Comparison of ENCODE assay signal across 14 mouse cellular contexts in the genomic region with DNA sequence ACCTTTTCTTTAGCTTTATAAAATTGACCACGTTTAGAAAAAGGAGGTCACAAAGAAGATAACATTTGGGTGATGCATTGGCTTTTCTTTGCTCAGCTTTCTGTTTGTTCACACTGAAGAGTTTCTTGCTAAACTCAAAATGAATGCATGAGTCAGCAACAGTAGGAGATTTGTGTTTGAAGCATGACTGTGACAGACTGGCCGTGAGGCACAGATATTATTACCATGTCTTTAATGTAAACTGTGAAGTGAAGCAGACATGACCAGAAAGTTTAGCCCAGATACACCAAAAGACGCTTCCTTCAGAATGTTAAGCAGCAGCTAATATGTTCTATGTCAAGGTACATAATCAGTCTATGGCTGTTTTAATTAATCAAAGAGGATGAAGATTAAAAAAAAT.
"Had no signal": no experiment of that assay in that cellular context is flagged by ENCODE, and none has a peak within 500 bp of the region (broad histone marks: within the 10 kb centered on the region; RNA-seq: fewer than 3 reads in every experiment).

No protein-coding gene starts in this region.

- DNase-seq: gastrocnemius, adult 2 months; gastrocnemius, postnatal 10 days; gastrocnemius, postnatal 25 days; heart, adult 18-20 months; heart, postnatal 10 days; heart, postnatal 4 days; kidney, adult 18-20 months; kidney, adult 8-10 months; kidney, postnatal 10 days; kidney, postnatal 36 days; layer of hippocampus, adult 9-11 months; layer of hippocampus, postnatal 36 days; liver; liver, embryonic 13.5 days had no signal
